Mouse (Mus musculus) c-Kit-positive CD71-positive TER-119-negative erythroid progenitor cells, embryonic 14.5 days (primary cell): ENCODE results near the gene Pdlim7.

ENCODE experiments used
- DNase-seq: peaks from one replicate; pipeline ENCODE4 v3.0.0-alpha.2; 2013; ENCODE audit warnings: low read depth

The Pdlim7 gene

GRCm38 (mm10) chr13:55519606-55520005 is 6.1 kb upstream of the Pdlim7 start:
- DNase-seq, result no peak

GRCm38 (mm10) chr13:55516955-55517354 is 3.5 kb upstream of the Pdlim7 start:
- peak; percentile 75 for DNase-seq

- no peak for DNase-seq
Measured at GRCm38 (mm10) chr13:55513828-55514227, 352 bp upstream of the Pdlim7 start.

GRCm38 (mm10) chr13:55512379-55513031 is 971 bp downstream of the Pdlim7 start:
- no peak for DNase-seq

- no peak for DNase-seq
Measured at GRCm38 (mm10) chr13:55511492-55511861, 2.0 kb downstream of the Pdlim7 start.

- DNase-seq, result no peak
Measured at GRCm38 (mm10) chr13:55510668-55511491, 2.6 kb downstream of the Pdlim7 start.

GRCm38 (mm10) chr13:55510332-55510667 is 3.2 kb downstream of the Pdlim7 start:
- no peak for DNase-seq

- DNase-seq, result no peak
Measured at GRCm38 (mm10) chr13:55508531-55508930, 4.9 kb downstream of the Pdlim7 start.

- DNase-seq, result no peak
Measured at GRCm38 (mm10) chr13:55507877-55508276, 5.6 kb downstream of the Pdlim7 start.

GRCm38 (mm10) chr13:55506697-55507096 is 6.8 kb downstream of the Pdlim7 start:
- DNase-seq, result no peak

- no peak for DNase-seq
Measured at GRCm38 (mm10) chr13:55505810-55506209, 7.7 kb downstream of the Pdlim7 start.

- no peak for DNase-seq
Measured at GRCm38 (mm10) chr13:55504390-55504789, 9.1 kb downstream of the Pdlim7 start.

GRCm38 (mm10) chr13:55502405-55502804 is 11.1 kb downstream of the Pdlim7 start:
- no peak for DNase-seq

- no peak for DNase-seq
Measured at GRCm38 (mm10) chr13:55500575-55500974, 12.9 kb downstream of the Pdlim7 start.

- no peak for DNase-seq
Measured at GRCm38 (mm10) chr13:55498906-55499305, 14.6 kb downstream of the Pdlim7 start.

- DNase-seq, result no peak
Measured at GRCm38 (mm10) chr13:55496661-55497060, 16.8 kb downstream of the Pdlim7 start.

- no peak for DNase-seq
Measured at GRCm38 (mm10) chr13:55495702-55496101, 17.8 kb downstream of the Pdlim7 start.

- no peak for DNase-seq
Measured at GRCm38 (mm10) chr13:55494883-55495621, 18.4 kb downstream of the Pdlim7 start.

- DNase-seq, result no peak
Measured at GRCm38 (mm10) chr13:55494257-55494656, 19.2 kb downstream of the Pdlim7 start.

- no peak for DNase-seq
Measured at GRCm38 (mm10) chr13:55487578-55488498, 25.6 kb downstream of the Pdlim7 start, which contains the start of gene Dbn1. Dbn1 (minus strand) TSS chr13:55488111.

GRCm38 (mm10) chr13:55486916-55487577 is 26.4 kb downstream of the Pdlim7 start:
- no peak for DNase-seq
